ENCODE assay signal across 15 mouse cellular contexts in genomic region chr6:29288651-29289050, GRCm38 (mm10). TPM values are rescaled to one million over a fixed set of nuclear protein-coding genes. Genes with fewer than 3 reads are reported as not detected.
A peak's percentile ranks its signal among the peaks of the same experiment; 100 is the strongest.
DNase-seq lines count a peak whose midpoint lies in the region.
"Had no signal": no experiment of that assay in that cellular context is flagged by ENCODE, and none has a peak within 500 bp of the region (broad histone marks: within the 10 kb centered on the region; RNA-seq: fewer than 3 reads in every experiment).

No protein-coding gene starts in this region.

- DNase-seq in heart, adult 11 months = peak; percentile 83
- no peak for DNase-seq in heart, postnatal 36 days
- DNase-seq in 3T3-L1 (ENCODE audit: low read depth, low spot score) = peak; percentile 99
- peak; percentile 56 for DNase-seq in R1 (ENCODE audit: low read depth, low spot score)
- peak; percentile 79 for DNase-seq in fibroblast of lung, adult 2 months (ENCODE audit: low read depth)
- DNase-seq in cerebellum, adult 8-10 months = no peak
- DNase-seq in retina, postnatal 1 day = no peak
- no peak for DNase-seq in kidney, adult 8-10 months
- DNase-seq: adrenal gland, postnatal 25 days; cerebellum, adult 18-20 months; gastrocnemius, postnatal 25 days had no signal

- intact Hi-C loops in heart, postnatal 36 days (cut with DNase I) = no loop called here

RNA-seq across cellular contexts. Expression of gene Fam71f2, which starts 9.3 kb away (rescaled TPM):
- total RNA-seq in heart, postnatal 36 days (2021) = under 1 TPM in 1 of 2 experiments, not detected in 1; 0.27 TPM
- total RNA-seq: adrenal gland, adult 18-20 months; gastrocnemius, adult 18-20 months; gastrocnemius, postnatal 25 days; heart, adult 18-20 months; heart, postnatal 25 days had no signal

RNA-seq across cellular contexts. Expression of gene Hilpda, which starts 16.4 kb away (rescaled TPM):
- total RNA-seq in heart, postnatal 36 days (2021) = 1 to 10 TPM; 4.4 to 5.7 TPM

RNA-seq across cellular contexts. Expression of gene Fam71f1, which starts 30.3 kb away (rescaled TPM):
- total RNA-seq in heart, postnatal 36 days (2021) = not detected
- total RNA-seq: adrenal gland, adult 18-20 months; adrenal gland, postnatal 25 days; gastrocnemius, adult 18-20 months; gastrocnemius, postnatal 25 days; heart, adult 18-20 months; heart, postnatal 25 days had no signal

RNA-seq across cellular contexts. Expression of gene Calu, which starts 59.2 kb away (rescaled TPM):
- total RNA-seq in heart, postnatal 36 days (2021) = 100 to 1,000 TPM; 240 to 254 TPM

Comparison
In these comparisons a context has a peak if more than half of its experiments do, and no peak if none do; other contexts are left out.
1. DNase-seq: peak in heart, adult 11 months (single experiment), 3T3-L1 (single experiment), R1 (single experiment) and fibroblast of lung, adult 2 months (single experiment); none in heart, postnatal 36 days (0 of 2), cerebellum, adult 8-10 months (single experiment), retina, postnatal 1 day (single experiment) and kidney, adult 8-10 months (0 of 2).